Mouse (Mus musculus): ENCODE measurements at regions not wholly inside any gene's neighbourhood (a gene's known extent, or its start where the extent isn't known, plus 50 kb on each side); places are given as distances from the start of the nearest gene placed in this dataset.

GRCm38 (mm10) chr4:95247977-95248376 is 196.0 kb upstream of the Jun start:
- TF ChIP-seq CTCF (IDR thresholded peaks at IDR 0.05; ENCODE audit: low read depth) (no peak), EP300 (optimal IDR thresholded peaks at IDR 0.05) (no peak)
